Mouse (Mus musculus) CD4-positive, CD25-positive, alpha-beta regulatory T cell, adult 2 months (primary cell): ENCODE measurements around the gene Zfp110.
"Not testable (repeated sequence)": the region's sequence is repeated elsewhere in the genome, so short reads cannot be mapped to it uniquely, and the experiment has no call there.

Experiments used
- DNase-seq: peaks from one replicate; pipeline ENCODE4 v3.0.0-alpha.2; 2012; ENCODE audit warnings: low read depth, low spot score

Zfp110 gene

DNA sequence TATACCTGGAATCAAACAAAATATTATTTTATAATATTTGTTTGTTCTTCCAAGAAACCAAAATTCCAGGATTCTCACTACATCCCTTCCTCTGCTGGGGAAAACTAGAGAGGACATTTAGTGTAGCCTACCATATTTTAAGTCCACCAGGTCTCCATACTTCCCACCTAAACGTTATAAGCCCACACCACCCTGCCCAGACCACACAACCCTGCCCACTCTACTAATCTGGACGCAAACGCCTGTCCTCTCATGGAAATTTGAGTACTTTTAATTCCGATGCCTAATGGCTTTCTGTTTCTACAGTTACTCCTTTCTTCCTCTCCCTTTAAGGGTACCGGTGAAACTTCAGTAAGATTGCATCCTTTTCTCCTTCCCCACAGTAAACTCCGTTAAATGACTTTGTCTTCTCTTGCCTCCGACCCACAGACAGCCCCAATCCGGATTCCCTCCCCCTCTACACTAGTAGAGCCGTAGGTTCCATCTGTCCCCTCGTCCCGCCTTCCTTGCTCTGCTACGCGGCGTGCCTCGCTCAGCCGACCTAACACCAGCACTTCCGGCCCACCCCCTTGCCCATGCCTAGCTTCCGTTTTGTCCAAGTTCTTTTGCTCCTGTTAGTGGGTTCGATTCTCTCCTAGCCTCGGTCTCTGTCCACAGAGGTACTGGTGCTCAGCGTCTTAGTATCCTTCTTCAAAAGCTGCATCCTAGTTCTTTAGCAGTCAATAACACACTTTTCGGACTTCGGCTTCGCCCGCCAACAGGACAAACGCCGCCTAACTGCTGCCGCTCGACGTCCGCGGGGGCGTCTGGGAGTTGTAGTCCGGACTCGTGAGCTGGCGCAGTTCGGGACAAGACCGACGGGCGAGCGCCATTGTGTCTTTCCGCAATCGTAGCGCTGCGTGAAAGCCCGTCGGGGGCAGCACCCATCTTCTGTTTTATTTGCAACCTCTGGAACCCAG, at the start of gene Zfp110:
Gene Zfp110, plus strand, starts transcription at position 600 of the 959 bp plus-strand sequence.
- peak; percentile 94 for DNase-seq

DNA sequence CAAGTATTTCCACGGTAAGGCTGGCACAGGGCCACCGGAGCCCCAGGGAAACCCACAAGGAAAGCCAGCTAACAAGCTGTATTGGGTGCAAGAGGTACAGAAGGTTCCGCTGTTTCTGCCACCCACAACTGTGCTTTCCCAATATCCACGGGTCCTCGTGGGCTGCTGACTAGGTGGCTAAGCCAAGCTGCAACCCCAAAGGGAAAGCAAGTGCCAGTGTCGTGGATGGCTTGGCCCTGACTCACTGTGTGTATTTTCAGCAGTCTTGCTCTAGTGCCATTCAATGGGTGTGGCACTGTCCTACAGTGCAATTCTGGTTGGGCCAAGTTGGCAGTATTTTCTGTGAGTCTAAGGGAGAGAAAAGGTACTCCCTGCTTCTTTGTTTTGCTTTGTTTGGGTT, 47.2 kb upstream of the Zfp110 start:
- no peak for DNase-seq

DNA sequence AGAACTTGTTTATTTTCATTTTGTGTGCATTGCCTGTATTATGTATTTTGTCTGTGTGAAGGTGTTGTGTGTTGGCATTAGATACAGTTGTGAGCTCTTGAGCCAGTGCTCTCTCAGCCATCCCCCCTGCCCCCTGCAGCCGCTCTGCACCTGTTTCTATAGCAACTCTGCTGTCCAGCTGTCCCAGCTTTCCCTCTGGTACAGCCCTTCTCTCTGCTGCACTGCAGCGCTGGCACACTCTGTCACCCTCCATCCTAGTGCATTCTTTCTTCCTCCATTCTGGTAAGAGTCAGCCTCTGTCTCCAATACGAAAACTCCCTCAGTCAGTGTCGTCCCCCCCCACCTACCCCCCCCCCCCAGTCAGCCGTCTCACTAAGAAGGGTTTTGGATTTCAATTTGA, 46.5 kb upstream of the Zfp110 start:
- no peak for DNase-seq

DNA sequence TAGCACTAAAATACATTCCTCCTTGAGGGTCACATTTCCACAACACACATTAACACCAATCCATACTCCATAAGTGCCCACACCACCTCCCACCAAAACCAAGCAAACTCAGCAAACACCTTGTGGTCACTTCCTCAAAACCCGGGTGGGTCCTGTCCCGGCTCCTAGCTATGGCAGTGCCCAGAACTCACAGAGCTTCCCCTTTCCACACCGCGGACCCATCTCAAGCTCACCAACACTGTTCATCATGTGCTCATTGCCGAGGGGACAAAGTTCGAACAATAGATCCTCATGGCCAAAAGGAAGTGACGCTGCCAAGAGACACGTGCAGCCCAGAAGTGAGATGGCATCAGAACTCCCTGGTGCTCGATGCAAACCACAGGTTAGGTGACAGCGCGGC, 41.9 kb upstream of the Zfp110 start:
- not testable (repeated sequence) for DNase-seq

DNA sequence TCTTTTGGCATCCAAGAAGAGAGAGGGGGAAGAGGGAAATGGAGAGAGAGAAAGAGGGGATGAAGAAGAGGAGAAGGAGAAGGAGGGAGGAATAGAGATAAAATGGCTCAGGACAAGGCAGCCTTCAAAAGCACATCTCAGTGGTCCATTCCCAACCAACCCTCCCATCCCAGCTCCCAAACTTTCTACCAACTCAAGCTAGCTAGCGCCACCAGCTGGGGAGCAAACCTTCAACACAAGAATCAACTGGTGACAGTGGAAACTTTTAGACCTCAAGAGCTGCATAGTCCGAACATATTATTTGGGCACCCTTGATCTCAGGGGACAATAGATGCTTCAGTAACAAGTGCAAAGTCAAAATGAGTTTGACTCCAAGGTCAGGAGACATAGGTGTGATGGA, 36.6 kb upstream of the Zfp110 start:
- DNase-seq, result no peak

DNA sequence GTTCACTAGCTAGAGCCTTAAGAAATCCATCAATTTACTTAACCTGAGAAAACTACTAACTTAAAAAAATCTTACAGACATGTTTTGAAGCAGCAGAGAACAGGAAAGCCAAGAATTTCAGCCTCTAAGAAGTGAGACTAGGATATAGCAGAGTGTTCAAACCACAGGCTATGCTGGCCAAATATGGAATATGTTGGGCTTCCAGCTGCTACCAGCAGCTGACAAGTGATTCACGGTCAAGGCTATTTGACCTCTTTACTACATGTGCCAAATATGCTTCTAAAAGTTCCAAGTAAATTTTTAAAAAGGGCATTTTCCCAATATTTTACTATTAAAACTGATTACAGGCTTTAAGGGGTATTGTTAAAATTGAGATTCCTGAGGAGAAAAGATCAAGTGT, 35.0 kb upstream of the Zfp110 start:
- no peak for DNase-seq

DNA sequence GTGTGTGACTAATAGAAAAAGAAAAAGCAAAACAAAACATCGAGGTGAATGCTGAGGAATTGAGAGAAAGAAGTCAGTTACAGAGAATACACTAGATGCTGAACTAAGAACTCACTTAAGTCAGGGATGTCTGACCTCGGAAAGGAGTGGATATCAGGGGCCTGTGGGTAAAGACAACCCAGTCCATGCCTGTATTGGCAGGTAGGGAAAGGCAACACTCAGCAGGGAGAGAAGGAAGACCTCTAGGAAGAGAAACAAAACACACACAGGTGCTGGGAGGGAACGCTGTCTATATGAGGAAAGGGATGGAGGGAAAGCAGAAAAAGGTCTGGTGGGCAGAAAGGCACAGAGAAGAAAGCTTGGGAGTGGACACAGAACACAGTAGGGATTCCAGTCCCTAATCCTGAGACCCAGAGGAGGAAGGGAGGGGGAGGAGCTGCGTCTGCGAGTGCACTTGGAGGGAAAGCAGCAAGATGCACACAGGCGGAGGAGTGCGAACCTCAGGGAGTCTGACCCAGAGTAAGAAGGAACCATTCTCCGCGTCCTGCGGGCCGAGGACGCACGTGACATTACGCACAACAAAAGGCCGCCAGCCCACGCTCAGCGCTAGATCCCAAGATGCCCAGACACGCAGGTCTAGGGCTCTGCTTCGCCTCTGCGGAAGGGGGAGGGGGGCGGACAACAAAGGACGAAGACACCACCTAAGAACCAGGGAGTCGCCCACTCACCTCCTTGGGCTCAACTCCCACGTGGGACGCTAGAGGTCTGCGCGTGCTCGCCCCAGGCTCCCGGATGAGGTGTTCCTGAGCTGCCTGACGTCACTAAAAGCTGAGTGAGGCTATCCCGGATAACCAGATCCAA, 31.5 kb upstream of the Zfp110 start, which contains the start of gene Zscan18:
Gene Zscan18, minus strand, starts transcription at position 770 of the 861 bp plus-strand sequence.
- DNase-seq, result peak; percentile 72

DNA sequence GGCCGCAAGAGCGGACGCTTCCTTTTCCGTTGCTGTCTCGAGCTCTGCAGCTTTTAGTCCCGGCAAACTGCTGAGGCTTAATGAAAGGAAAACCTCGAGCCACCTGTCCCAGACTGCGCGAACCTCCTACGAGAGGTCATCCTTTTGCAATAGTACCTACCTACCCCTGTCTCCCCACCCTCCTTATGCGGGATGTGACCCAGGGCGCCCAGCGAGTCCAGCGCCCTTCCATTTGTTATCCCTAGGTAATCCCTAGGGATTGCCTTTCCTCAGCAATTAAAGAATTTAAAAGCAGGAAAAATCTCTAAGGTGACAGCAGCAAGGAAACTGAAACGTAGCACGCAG, 30.9 kb upstream of the Zfp110 start:
- DNase-seq, result no peak

DNA sequence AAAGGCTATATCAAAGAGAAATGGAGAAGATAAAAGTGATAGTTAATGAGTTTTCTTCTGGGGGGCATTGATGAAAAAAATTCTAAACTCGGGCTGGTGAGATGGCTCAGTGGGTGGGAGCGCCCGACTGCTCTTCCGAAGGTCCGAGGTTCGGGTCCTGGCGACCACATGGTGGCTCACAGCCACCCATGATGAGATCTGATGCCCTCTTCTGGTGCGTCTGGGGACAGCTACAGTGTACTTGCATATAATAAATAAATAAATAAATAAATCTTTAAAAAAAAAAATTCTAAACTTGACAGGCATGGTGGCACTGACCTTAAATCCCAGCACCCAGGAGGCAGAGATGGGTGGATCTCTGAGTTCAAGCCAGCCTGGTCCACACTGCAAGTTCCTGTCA, 19.0 kb upstream of the Zfp110 start:
- DNase-seq, result peak; percentile 17

DNA sequence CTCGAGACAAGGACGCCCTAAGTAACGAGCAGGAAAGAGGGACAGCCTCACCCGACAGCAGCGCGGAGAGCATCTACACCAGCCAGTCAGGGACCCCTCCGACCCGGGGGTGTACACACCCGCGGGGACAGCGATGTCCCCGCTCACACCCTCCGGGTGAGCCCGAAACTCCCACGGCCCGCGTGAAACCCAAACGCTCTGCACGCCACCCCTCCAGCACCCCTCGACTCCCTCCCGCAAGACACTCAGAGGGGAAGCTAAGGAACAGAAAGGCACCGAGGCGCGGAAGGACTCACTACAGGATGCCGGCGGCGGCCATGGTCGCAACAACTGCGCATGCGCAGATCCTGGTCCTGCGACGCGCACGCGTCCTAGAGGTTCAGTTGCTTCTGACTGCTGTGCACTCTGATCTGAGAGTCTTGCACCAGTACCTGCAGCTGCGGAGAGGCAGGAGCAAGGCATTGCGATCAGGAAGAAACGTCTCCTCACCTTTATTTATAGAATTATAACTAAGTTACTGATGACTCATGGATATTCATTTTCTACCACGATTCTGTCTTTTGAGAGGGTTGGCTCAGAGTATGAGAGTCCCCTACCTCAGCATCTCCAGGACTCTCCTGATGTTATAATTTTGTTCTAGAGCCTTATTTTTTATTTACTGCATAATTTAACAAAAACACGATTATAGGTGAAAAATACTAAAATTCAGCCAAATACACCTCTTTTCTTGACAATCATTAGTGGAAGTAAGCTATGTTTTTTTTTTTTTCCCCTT, 15.9 kb upstream of the Zfp110 start, which contains the start of gene Zfp329:
Gene Zfp329, minus strand, starts transcription at position 338 of the 775 bp plus-strand sequence.
- peak; percentile 97 for DNase-seq

DNA sequence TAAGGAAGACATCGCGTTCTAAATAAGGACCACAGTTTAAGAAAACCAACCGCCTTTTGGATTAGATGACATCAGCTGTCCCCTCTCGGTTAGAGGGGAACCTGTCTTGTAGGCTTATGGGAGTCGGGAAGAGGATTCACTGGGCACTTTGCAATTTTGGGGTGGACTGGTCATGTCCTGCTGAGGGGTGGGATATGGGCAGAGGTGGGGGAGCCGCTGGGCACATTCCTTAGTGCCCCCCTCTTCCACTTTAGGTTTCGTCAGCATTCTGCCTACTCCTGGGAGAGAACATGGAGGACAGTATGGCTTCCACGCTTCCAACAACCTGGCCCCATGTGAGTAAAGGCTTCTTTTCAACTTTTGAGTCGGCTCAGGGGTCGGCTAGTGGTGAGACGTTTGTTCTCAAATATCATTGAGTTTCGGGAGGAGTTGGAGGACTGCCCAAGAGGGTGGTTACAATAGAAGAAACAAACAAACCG, 671 bp downstream of the Zfp110 start:
- no peak for DNase-seq

DNA sequence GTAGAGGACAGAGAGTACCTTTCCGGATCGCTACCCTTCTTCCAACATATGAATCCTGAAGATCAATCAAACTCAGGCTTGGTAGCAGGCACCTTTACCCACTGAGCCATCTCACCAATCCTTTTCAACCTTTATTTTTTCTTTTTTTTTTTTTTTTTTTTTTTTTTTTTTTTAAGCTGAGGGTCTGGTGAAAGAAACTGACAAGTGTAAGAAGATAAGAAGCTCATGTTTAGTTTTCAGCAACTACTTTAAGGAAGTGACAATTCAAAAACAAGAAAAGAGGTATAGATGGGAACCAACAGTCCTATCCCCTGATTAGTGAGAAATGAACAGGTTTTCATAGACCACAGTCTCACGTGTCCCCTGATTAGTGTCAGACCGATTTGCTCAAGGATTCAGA, 1.2 kb downstream of the Zfp110 start:
- no peak for DNase-seq

DNA sequence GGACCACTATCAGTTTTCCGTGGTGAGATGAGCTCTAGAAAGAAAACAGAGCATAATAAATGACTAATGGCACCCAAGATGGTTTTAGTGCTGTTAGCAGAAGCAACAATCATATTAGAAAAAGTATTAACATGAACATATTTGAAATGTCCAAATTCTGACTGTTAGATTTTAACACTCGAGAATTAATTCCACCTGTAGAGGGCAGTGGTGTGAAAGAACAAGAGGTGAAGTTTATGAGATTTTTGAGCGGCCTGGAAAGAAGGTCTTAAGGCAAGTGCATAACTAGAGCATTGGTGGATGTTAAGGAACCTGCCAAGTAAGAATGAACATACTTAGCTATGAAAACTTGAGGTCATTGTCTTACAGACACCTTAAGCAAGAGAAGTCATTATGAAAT, 39.7 kb downstream of the Zfp110 start:
- peak; percentile 75 for DNase-seq

DNA sequence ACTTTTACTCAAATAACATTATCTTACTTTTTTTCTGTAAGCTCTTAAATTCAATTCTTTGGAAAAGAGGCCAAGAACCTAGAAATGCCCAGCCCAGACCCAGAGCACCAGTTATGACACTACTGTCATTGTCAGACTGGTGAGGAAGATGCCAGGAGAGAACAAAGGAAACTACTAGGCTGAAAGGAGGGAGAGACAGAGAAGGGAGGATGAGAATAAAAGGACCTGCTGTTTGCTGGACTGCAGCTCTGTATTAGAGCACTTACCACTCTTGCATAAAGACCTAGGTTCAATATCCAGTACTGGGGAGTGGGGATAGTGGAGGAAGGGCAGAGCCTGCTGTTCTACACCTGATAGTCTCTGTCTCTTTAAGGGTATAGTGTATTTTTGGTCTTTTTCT, 45.5 kb downstream of the Zfp110 start:
- no peak for DNase-seq

DNA sequence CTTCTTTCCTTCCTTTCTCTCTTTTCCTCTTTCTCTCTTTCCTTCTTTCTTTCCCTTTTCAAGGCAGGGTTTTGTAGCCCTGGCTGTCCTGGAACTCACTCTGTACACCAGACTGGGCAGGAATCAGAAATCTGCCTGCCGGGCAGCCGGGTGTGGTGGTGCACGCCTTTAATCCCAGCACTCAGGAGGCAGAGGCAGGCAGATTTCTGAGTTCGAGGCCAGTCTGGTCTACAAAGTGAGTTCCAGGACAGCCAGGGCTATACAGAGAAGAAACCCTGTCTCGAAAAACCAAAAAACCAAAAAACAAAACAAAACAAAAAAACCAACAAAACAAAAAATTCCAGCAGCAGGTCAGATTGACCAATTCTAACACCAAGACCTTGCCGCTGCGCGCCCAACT, 45.9 kb downstream of the Zfp110 start:
- not testable (repeated sequence) for DNase-seq

DNA sequence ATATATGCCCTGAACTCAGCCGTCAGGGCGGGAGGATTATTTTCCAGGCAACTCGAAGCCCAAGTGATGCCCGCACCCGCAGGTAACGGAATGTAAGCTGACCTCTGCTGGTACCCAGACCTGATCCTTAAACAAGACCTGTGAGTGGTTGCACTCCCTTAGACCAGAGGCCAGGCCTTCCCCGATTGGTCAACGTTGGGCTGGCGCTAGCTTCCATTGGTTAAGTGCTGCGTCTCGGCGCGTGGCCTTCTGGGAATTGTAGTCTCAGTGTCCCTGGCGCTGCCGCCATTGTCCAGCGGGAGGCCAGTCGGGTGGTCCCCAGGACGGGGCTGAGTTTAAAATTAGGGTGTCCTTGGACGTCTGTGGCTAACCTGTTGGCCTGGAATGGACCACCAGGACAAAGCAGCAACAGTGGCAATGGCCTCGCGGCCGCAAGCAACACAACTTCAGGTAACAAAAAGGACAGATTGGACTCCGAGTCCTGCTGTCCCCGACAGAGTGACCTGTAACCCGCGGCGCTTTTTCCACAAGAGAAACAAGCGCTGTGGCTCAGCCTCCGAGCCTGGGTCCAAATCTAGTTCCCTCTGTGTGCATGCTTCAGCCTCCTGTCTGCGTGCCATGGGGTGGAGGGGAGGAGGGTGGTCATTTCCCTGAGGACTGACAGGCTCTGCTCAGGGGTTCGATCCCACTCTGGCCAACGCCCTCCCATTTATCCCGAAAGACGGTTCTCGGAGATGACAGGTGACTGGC, 46.5 kb downstream of the Zfp110 start, which contains the start of gene Zfp128:
Gene Zfp128, plus strand, starts transcription at position 267 of the 750 bp plus-strand sequence.
- DNase-seq, result peak; percentile 91

DNA sequence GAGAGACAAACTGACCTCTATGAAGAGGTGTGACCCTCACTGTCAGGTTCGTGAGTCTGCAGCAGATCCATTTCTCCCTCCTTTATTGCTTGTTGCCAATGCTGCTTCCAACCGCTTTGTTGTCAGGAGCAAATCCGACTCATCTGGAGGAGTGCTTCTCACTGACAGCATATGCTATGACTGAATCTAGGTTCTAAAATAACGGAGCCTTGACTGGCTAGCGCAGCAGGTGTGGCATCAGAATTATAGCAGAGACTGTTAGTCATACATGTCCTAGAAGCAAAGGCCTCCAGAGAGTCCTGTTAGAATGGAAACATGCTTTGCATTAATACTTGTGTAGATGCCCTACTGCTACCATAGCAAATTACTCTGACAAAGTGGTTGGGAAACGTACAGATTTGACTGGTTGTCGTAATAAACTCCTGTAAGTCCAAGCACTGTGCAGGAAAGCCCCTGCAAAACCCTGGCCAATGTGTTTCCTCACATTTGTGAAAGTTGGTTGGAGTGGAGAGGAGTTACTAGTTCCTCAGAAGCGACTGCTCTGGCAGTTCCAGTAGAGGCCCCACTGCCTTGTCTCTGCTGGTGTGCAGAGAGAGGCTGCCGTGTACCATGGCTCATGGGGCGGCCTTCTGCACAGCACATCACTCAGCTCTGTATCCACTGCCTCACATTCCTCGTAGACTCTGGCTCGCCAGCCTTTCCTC, 52.2 kb downstream of the Zfp110 start:
- DNase-seq, result no peak

DNA sequence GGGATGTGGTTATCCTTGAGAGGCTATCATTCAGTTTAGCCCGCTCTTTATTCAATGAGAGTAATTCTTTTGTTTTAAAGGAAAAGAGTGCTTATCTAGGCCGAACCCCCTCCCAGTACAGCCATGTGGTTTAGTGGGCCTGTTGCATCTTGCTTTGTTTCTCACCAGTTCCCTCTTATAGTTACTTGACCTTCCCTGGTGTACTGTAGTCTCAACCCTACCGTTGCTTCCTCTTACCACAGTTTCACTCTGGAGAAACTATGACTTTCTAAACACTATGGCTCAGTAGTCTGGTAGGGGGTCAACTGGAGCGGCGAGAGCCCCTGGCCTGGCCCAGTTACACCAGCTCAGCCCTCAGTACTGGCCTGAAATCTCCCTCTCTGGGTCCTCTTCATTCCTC, 53.0 kb downstream of the Zfp110 start:
- no peak for DNase-seq

DNA sequence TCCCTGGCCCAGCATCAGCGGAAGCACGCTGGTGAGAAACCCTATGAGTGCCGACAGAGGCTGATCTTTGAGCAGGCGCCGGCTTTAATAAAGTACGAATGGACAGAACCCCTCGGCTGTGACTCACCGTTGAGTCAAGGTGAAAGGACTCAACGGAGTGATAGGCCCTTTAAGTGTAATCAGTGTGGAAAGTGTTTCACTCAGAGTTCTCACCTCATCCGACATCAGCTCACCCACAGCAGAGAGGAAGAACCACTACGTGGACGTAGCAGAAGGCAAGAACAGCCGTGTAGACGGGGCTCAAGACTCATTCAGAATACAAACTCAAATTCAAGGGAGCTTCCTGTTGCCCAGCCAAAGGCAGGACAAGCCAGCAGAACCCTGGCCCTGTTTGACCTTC, 56.4 kb downstream of the Zfp110 start:
- no peak for DNase-seq

DNA sequence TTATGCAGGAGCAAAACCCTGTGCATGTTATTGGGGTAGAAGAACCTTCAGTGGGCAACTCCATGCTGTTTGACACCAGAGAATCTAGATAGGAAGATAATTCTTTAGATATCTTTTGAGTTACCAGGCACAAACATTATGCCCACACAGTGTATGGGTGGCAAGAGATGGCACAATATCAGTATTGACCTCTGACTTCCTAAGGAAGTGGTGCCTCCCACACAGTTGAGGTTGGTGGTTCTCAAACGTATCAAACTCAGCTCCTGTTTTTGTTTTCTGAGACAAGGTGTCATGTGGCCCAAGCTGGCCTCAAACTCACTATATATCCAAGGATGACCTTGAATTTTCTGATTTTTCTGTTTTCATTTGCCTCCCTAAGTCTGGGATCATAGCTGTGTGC, 56.8 kb downstream of the Zfp110 start:
- DNase-seq, result no peak
